Mouse (Mus musculus) frontal cortex, postnatal 14 days (tissue): ENCODE results near the gene Vmn1r16.
"Not testable (repeated sequence)": the region's sequence is repeated elsewhere in the genome, so short reads cannot be mapped to it uniquely, and the experiment has no call there.

Source experiments
- DNase-seq, 2 experiments: peaks; one replicate each; pipeline ENCODE4 v3.0.0; 2022; ENCODE audit warnings: low spot score in 2 of 2

The Vmn1r16 gene

DNA sequence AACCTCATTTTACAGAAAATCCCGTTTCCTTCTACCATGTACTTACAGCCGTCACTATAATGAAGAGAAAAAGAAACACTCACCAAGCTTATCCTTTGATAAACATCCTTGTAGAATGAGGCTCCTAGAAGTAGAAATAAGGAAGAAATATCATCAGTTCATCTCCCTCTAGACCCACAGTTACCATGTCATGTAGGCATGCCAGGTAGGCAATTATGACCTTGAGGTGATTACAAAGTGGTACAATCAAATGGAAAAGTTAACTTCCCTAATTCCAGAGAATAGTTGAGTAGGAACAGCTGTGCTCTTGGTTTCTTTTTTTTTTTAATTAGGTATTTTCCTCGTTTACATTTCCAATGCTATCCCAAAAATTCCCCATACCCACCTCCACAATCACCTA, at the start of gene Vmn1r16:
Vmn1r16 (minus strand) TSS at position 101 of the 400 bp plus-strand sequence.
- no peak for DNase-seq

DNA sequence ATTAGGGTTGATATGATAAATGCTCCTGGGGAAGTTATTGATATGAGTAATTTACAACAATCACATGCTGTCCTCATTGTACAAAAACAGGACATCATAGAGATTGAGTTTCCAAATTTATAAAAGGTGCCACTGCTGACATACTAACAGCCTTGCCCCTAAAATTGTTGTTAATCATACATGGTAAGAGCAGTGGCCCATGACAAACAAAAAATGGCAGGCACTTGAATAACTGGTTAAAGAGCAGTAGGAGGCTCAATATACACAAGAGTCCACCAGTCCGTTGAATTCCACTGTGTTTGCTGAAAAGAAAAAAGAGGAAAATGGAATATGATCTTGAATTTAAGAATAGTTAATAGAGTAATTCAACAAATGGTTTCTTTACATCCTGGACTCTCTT, 38.2 kb upstream of the Vmn1r16 start:
- no peak for DNase-seq

DNA sequence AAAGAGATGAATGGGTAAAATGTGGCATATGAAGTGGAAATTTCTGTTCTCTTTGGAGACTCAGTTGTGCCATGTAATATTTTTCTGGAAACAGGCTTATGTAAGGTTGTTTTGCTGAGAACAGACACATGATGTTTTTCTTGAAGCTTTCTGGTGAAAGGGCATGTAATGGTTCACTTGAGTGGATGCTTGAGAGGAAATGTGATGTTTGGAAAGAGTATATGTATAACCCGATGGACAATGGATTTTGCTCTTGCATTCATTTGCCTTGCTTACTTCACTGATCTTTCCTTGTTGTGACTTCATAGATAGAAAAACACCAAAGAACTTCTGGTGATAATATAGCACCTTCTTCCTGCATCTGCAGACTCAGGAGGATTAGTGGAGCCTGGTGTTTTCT, 36.6 kb upstream of the Vmn1r16 start:
- not testable (repeated sequence) for DNase-seq

DNA sequence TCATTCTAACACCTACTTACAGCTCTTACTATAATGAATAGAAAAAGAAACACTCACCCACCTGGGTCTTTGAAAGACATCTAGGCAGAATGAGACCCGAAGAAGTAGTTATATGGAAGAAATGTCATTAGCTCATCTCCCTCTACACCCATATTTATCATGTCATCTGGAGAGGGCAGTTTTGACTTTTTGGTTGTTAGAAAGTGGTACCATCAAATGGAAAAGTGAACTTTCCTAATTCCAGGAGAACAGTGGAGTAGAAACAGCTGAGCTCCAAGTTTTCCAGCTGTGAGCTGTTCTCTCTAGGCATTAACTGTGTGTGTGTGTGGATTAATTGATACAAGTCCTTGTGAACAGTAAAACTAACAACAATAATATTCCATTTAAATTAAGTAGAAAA, 34.3 kb upstream of the Vmn1r16 start, which contains the start of gene Vmn1r17:
Vmn1r17 (minus strand) TSS at position 101 of the 400 bp plus-strand sequence.
- no peak for DNase-seq

DNA sequence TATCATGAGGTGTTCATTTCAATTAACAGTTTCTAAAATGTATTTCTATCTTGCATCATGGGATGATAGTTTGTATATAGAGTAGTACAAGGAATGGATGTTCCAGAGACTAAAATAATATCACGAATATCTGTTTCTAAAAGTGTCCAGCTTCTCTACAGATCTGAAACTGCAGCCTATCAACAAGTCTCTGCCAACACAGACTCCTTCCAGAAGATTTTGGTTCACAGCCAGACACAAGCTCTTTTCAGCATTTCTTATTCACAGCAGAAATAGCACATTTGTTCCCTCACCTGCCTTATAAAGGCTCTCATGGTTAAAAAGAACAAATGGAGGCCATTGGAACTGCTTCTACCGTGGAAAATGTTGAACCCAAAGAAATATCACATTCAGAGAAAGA, 27.6 kb upstream of the Vmn1r16 start:
- DNase-seq: no peak

DNA sequence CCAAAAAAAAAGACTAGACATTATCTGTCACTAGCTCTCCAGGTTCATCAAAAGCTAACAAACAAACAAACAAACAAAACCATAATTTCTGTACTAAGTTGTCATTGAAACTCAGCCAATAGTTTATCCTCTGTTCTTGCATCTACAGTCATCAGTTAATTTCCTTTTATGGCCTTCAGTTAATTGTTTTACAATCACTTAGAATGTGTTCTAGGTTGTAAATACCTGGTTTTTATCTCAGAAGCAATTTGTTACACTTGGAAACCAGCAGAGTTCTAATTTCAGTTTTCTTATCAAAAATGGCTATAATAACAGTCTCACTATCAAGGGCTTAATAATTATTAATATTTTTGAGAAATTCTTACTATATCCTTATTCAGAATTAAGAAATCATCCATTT, 3.1 kb downstream of the Vmn1r16 start:
- DNase-seq: no peak

DNA sequence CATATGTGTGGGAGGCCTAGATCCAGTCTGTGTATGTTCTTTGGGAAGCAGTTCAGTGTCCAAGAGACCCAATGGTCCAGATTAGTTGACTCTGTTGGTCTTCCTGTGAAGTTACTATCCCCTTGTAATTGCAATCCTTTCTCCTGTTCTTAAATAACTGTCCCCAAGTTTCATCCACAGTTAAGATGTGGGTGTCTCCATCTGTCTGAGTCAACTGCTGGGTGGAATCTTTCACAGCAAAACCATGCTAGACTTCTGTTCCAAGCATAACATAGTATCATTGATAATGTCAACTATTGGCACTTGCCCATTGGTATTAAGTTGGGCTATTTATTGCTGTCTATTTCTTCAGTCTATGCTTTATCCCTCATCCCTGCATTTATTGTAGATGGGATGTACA, 50.3 kb downstream of the Vmn1r16 start:
- DNase-seq: no peak

DNA sequence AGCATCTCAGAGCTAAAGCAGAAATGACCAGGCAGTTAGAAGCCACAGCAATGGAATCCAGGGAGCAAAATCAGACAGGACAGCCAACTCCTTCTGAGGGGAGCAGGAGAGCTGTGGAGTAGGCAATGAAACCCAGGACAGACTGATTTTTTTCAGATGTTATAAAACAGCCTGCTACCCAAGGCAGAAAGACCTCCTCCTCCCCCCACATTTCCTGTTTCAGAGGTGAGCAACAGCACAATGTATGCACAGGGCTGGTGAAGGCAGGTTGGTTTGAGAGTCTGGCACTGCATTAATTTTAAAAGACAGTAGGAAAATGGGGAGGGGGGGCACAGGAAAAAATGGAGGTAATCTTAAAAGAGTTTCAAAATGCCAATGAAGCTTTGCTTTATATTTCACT, 56.8 kb downstream of the Vmn1r16 start:
- no peak for DNase-seq

DNA sequence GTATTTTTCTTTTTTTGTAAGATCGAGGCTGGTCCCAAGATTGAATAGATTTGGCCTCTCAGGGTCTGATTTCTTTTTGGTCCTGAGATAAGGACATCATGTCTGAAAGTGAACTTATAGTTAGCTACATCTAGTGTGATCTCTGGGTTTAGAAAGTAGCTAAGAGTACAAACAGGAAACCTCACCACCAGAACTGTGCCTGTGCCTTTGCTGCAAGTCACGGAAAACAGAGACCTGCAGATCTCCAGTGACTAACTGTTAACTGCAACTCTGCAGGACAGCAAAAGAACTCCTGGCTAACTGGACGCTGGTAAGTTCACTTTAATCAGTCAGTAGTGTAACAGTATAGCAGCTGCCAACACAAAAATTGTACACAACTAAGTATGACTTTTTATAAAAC, 57.4 kb downstream of the Vmn1r16 start:
- DNase-seq: no peak
